Mouse (Mus musculus): ENCODE measurements around the gene Xpo4.

- TF ChIP-seq POLR2A (IDR thresholded peaks at IDR 0.05; ENCODE audit: borderline replicate concordance, low read depth, low read length) (no peak), CTCF (IDR thresholded peaks at IDR 0.05; ENCODE audit: low read depth, low read length) (no peak)
These were observed 109.7 kb downstream of the Xpo4 start for GRCm38 (mm10) chr14:57555471-57556070.

Data from bone marrow macrophage, adult 2 months (primary cell).